Mouse (Mus musculus) CH12.LX (cell line): ENCODE measurements at regions not wholly inside any gene's neighbourhood (a gene's known extent, or its start where the extent isn't known, plus 50 kb on each side); places are given as distances from the start of the nearest gene placed in this dataset.
"Not testable (repeated sequence)": the region's sequence is repeated elsewhere in the genome, so short reads cannot be mapped to it uniquely, and the experiment has no call there.

Experiments used
- DNase-seq: peaks from one replicate; pipeline ENCODE4 v3.0.0-alpha.2; 2013; ENCODE audit errors: extremely low read depth
- H3K27ac ChIP-seq: 2 replicates; pipeline ENCODE4 v1.5.1; 2012; ENCODE audit warnings: low read depth, mild to moderate bottlenecking, control low read depth, moderate library complexity; ENCODE audit not compliant: insufficient read depth
- H3K27me3 ChIP-seq: replicated peaks from 2 replicates; pipeline ENCODE3; 2012; ENCODE audit warnings: inconsistent platforms
- H3K36me3 ChIP-seq, 2 experiments: replicated peaks in 1 of 2; 2 replicates each; pipeline versions ENCODE3 to v1.6.1; 2012; ENCODE audit warnings: inconsistent platforms in 1 of 2, low read length in 1 of 2, mild to moderate bottlenecking in 1 of 2, mixed read lengths in 1 of 2, moderate library complexity in 1 of 2; ENCODE audit not compliant: control insufficient read depth in 1 of 2, insufficient read depth in 1 of 2
- H3K4me1 ChIP-seq, 2 experiments: 2 replicates each; pipeline ENCODE4 v1.6.1; 2012; ENCODE audit warnings: inconsistent platforms in 1 of 2, moderate library complexity in 1 of 2; ENCODE audit not compliant: insufficient read depth in 2 of 2, control insufficient read depth in 1 of 2
- H3K4me2 ChIP-seq: 2 replicates; pipeline ENCODE4 v1.6.1; 2012; ENCODE audit warnings: low read depth, mild to moderate bottlenecking, control low read depth; ENCODE audit not compliant: poor library complexity, insufficient read depth, severe bottlenecking
- H3K4me3 ChIP-seq, 3 experiments: fragments of 150-350 bp in 1 of 3; sonication (generic) in 1 of 3; replicated peaks in 1 of 3; 2 replicates each; pipeline versions ENCODE3 to v1.5.1; 2011 to 2012; ENCODE audit warnings: low read depth in 2 of 3, low read length in 2 of 3, mild to moderate bottlenecking in 2 of 3, moderate library complexity in 2 of 3, control low read depth in 1 of 3, improper control_type of control experiment in 1 of 3, inconsistent platforms in 1 of 3, mixed read lengths in 1 of 3; ENCODE audit not compliant: poor library complexity in 1 of 3
- H3K79me2 ChIP-seq: replicated peaks from 2 replicates; pipeline ENCODE4 v1.6.1; 2012; ENCODE audit warnings: mild to moderate bottlenecking, moderate library complexity; ENCODE audit not compliant: control insufficient read depth, poor library complexity, insufficient read depth, severe bottlenecking; ENCODE audit errors: extremely low read depth
- H3K9ac ChIP-seq: 2 replicates; pipeline ENCODE4 v1.6.1; 2012; ENCODE audit warnings: low read depth, mild to moderate bottlenecking, control low read depth, moderate library complexity; ENCODE audit not compliant: insufficient read depth
- H3K9me3 ChIP-seq: replicated peaks from 2 replicates; pipeline ENCODE3; 2012; ENCODE audit warnings: low read length, inconsistent platforms, mixed read lengths
- BHLHE40 ChIP-seq: IDR thresholded peaks from 2 replicates; pipeline ENCODE4 v1.6.1; 2011; ENCODE audit warnings: mild to moderate bottlenecking, low read depth, low read length, improper control_type of control experiment
- CHD1 ChIP-seq: IDR thresholded peaks from 2 replicates; pipeline ENCODE4 v1.6.1; 2012; ENCODE audit warnings: low read depth, low read length, improper control_type of control experiment, inconsistent platforms
- CHD2 ChIP-seq: IDR thresholded peaks from 2 replicates; pipeline ENCODE4 v1.6.1; 2011; ENCODE audit warnings: low read length, improper control_type of control experiment
- ELF1 ChIP-seq: IDR thresholded peaks from 2 replicates; pipeline ENCODE4 v1.6.1; 2014; ENCODE audit warnings: low read depth, mild to moderate bottlenecking, inconsistent platforms, low read length, improper control_type of control experiment
- EP300 ChIP-seq: IDR thresholded peaks from 2 replicates; pipeline ENCODE4 v1.6.1; 2011; ENCODE audit warnings: low read length, improper control_type of control experiment
- ETS1 ChIP-seq: conservative IDR thresholded peaks from 2 replicates; pipeline ENCODE4 v1.6.1; 2012; ENCODE audit warnings: low read depth, mild to moderate bottlenecking, inconsistent platforms, low read length, improper control_type of control experiment, moderate library complexity
- IRF4 ChIP-seq: IDR thresholded peaks from 2 replicates; pipeline ENCODE4 v1.6.1; 2014; ENCODE audit warnings: low read depth, mild to moderate bottlenecking, inconsistent platforms, low read length, improper control_type of control experiment
- JUN ChIP-seq: IDR thresholded peaks from 2 replicates; pipeline ENCODE4 v1.6.1; 2011; ENCODE audit warnings: low read depth, mild to moderate bottlenecking, low read length, improper control_type of control experiment, moderate library complexity; ENCODE audit not compliant: insufficient read depth
- JUND ChIP-seq: conservative IDR thresholded peaks from 2 replicates; pipeline ENCODE4 v1.6.1; 2011; ENCODE audit warnings: low read depth, low read length, improper control_type of control experiment
- MAFK ChIP-seq: IDR thresholded peaks from 2 replicates; pipeline ENCODE4 v1.6.1; 2011; ENCODE audit warnings: low read length, improper control_type of control experiment; ENCODE audit not compliant: insufficient replicate concordance
- MAZ ChIP-seq: IDR thresholded peaks from 2 replicates; pipeline ENCODE4 v1.6.1; 2012; ENCODE audit warnings: low read depth, mild to moderate bottlenecking, inconsistent platforms, low read length, improper control_type of control experiment, moderate library complexity
- MEF2A ChIP-seq: IDR thresholded peaks from 2 replicates; pipeline ENCODE4 v1.6.1; 2014; ENCODE audit warnings: low read depth, mild to moderate bottlenecking, inconsistent platforms, low read length, improper control_type of control experiment, borderline replicate concordance
- NRF1 ChIP-seq: IDR thresholded peaks from 2 replicates; pipeline ENCODE4 v1.6.1; 2014; ENCODE audit warnings: low read depth, mild to moderate bottlenecking, inconsistent platforms, low read length, improper control_type of control experiment, moderate library complexity
- POLR2A ChIP-seq: IDR thresholded peaks from 2 replicates; pipeline ENCODE4 v1.6.1; 2011; ENCODE audit warnings: low read depth, mild to moderate bottlenecking, improper control_type of control experiment, low read length
- POLR2AphosphoS2 ChIP-seq: IDR thresholded peaks from 2 replicates; pipeline ENCODE4 v1.6.1; 2011; ENCODE audit warnings: low read depth, low read length, improper control_type of control experiment
- RCOR1 ChIP-seq: conservative IDR thresholded peaks from 2 replicates; pipeline ENCODE4 v1.6.1; 2012; ENCODE audit warnings: low read depth, mild to moderate bottlenecking, inconsistent platforms, low read length, improper control_type of control experiment
- SIN3A ChIP-seq: IDR thresholded peaks from 2 replicates; pipeline ENCODE4 v1.6.1; 2012; ENCODE audit warnings: low read length, improper control_type of control experiment, inconsistent platforms
- TBP ChIP-seq: conservative IDR thresholded peaks from 2 replicates; pipeline ENCODE4 v1.6.1; 2011; ENCODE audit warnings: low read depth, low read length, improper control_type of control experiment
- TCF12 ChIP-seq: IDR thresholded peaks from 2 replicates; pipeline ENCODE4 v1.6.1; 2014; ENCODE audit warnings: low read depth, mild to moderate bottlenecking, inconsistent platforms, low read length, improper control_type of control experiment
- USF2 ChIP-seq: conservative IDR thresholded peaks from 2 replicates; pipeline ENCODE4 v1.6.1; 2011; ENCODE audit warnings: low read depth, low read length, improper control_type of control experiment
- ZNF384 ChIP-seq: IDR thresholded peaks from 2 replicates; pipeline ENCODE4 v1.6.1; 2012; ENCODE audit warnings: low read depth, low read length, improper control_type of control experiment, inconsistent platforms
- dilution Hi-C: fragments of 300-500 bp; cut with MboI; formaldehyde crosslinking; loops from 2 replicates; pipeline ENCODE4 v1.14.3; 2020; ENCODE audit warnings: low sequenced_read_pairs; ENCODE audit not compliant: extremely low pct_unique_long_range_greater_than_20kb, extremely low pct_ligation_motif_present
- in situ Hi-C: fragments of 300-500 bp; cut with MboI; formaldehyde crosslinking; loops from 3 replicates; pipeline ENCODE4 v1.14.3; 2019; ENCODE audit warnings: low sequenced_read_pairs, low pct_ligation_motif_present, low pct_unique_long_range_greater_than_20kb, mixed read lengths

- H3K9ac ChIP-seq = peak overlapping the region; percentile 95
- peak overlapping the region; percentile 96 for H3K27ac ChIP-seq
- H3K4me1 ChIP-seq = peaks cover 2 to 22% of the 10 kb centered on the region in 2 experiments; a peak in 3 of 4 replicates
- H3K9me3 ChIP-seq = no peaks in the 10 kb centered on the region
- H3K27me3 ChIP-seq = no peaks in the 10 kb centered on the region
- TF ChIP-seq POLR2AphosphoS2 (peak; percentile 79; the same call in 1 of the 2 replicates), USF2 (no peak), CHD1 (peak; percentile 84), MAFK (0 out of 2 replicates have a peak, but pooled peaks have one; percentile 4), POLR2A (0 out of 2 replicates have a peak, but pooled peaks have one; percentile 32), SIN3A (0 out of 2 replicates have a peak, but pooled peaks have one; percentile 31), NRF1 (no peak)
- dilution Hi-C loops = no loop called here
- H3K79me2 ChIP-seq = peaks cover 12% of the 10 kb centered on the region
- H3K4me3 ChIP-seq = peak overlapping the region in 2 of 3 experiments; percentile 7 to 56
- no peaks in the 10 kb centered on the region for H3K36me3 ChIP-seq
- H3K4me2 ChIP-seq = peak overlapping the region; percentile 60
- no peak for DNase-seq
- in situ Hi-C loops = no loop called here
Observed at GRCm38 (mm10) chr12:92887747-92888146, 1038.8 kb upstream of the Sel1l start.

- Histone ChIP-seq H3K79me2 (peaks cover 12% of the 10 kb centered on the region), H3K4me2 (peak overlapping the region; percentile 75; the same call in 1 of the 2 replicates), H3K27ac (peak overlapping the region; percentile 95), H3K4me3 (peak overlapping the region in 1 of 3 experiments; percentile 13), H3K4me1 (peaks cover 0 to 21% of the 10 kb centered on the region in 2 experiments; a peak in 2 of 4 replicates), H3K9ac (peak overlapping the region; percentile 95)
- TF ChIP-seq JUN = peak; percentile 46; the same call in 1 of the 2 replicates
- TF ChIP-seq ZNF384 = peak; percentile 22; the same call in 1 of the 2 replicates
- peak; percentile 91 for TF ChIP-seq IRF4
- peak; percentile 80 for TF ChIP-seq TCF12
- TF ChIP-seq MEF2A = peak; percentile 94
- peak; percentile 92 for TF ChIP-seq BHLHE40
- TF ChIP-seq EP300 = peak; percentile 88
- peak; percentile 71 for TF ChIP-seq TBP
- peak; percentile 48; the same call in 1 of the 2 replicates for TF ChIP-seq JUND
- peak; percentile 45 for TF ChIP-seq CHD2
- peak; percentile 51; the same call in 1 of the 2 replicates for TF ChIP-seq ELF1
- TF ChIP-seq MAZ = peak; percentile 15; the same call in 1 of the 2 replicates
- TF ChIP-seq SIN3A = peak; percentile 35
- TF ChIP-seq ETS1 = peak; percentile 75
- TF ChIP-seq MAFK = 0 out of 2 replicates have a peak, but pooled peaks have one; percentile 43
- TF ChIP-seq RCOR1 = peak; percentile 74; the same call in 1 of the 2 replicates
- DNase-seq = peak; percentile 84
- in situ Hi-C loops, H3K27me3 ChIP-seq, dilution Hi-C loops, H3K36me3 ChIP-seq, H3K9me3 ChIP-seq: not testable (repeated sequence)
Observed at GRCm38 (mm10) chr12:92886394-92887075, 1037.6 kb upstream of the Sel1l start.
